Mouse (Mus musculus): ENCODE data around the gene Tle4. TPM values are rescaled to one million over a fixed set of nuclear protein-coding genes. Genes with fewer than 3 reads are reported as not detected.

Tle4 gene
- total RNA-seq, 1 experiment from 2014 or later = 41.7 TPM

DNA sequence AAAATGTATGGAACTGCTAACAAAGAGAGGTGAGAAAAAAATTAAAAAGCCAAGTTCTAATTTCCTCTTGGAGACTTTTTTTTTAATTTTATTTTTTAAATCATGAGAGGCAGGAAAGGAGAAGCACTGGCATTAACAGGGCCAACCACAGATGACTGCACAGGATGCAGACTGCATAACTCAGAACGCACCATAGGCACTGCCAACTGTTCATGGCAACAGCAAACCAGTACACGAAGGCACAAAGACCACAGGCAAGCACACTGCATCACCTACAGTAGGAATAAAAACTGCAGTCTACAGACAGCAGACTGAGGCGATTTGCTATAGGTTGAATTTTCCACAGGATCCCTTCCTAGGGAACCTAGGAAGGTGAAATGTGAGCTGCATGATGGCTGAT lies 112.7 kb downstream of the Tle4 start:
- ATAC-seq (ENCODE audit: extremely low read depth, insufficient number of reproducible peaks, low FRiP score, poor library complexity, severe bottlenecking) = no peak

DNA sequence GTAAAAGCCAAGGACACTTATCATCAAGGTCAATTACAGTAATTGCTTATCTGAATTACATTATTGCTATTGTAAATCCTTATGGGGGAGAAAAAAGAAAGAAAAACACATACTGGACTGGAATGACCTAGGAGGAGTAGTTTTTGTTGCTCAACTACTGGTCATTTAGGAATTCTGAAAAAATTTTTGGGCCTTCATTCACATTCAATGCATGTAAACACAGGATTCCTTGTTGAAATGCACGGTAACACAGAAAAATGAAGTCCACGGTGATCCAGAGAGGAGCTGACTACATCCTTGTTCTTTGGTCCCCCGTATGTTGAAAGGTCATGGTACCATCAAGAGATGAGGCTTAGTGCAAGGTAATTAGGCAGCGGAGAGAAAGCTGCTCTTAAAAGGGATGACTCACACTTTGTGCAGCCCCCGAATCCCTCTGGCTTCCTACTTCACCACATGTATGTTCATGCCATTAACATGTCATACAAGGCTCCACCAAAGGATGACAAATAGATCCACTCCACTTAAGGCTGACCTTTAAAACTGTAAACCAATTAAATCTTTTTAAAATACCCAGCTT lies 115.2 kb downstream of the Tle4 start:
- no peak for ATAC-seq (ENCODE audit: extremely low read depth, insufficient number of reproducible peaks, low FRiP score, poor library complexity, severe bottlenecking)

DNA sequence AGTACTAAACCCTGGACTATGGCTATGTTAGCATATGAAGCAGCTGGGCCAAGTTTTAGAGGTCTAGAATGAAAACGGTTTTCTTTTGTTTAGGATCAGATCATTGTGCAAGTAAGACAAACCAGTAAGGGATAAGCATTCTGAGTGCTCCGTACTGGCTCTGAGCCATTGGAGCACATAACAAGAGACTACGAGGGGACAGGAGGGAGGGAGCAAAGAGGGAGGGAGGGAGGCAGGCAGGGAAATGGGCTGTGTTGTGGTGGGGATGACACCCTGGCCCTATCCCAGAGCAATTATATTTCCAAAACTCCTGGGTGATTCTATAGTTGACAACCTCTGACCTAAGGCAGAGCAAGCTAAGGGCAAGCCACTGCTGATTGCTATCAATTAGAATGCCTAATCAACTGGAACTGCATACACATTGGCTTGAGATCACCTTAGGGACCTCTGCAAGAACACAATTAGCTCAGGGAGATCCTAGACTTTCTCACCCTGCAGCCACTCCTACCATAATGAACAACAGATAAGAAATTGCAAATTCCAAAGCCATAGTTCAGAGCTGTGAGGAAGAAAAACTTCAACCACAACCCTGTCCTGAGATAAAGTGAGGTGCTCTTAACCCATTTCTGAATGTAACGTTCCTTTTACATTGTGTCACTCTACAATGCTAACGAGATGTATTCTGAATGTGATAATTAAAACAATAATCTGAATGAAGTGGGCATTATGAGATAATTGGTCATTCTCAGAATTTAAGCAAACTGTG lies 115.9 kb downstream of the Tle4 start:
- no peak for ATAC-seq (ENCODE audit: extremely low read depth, insufficient number of reproducible peaks, low FRiP score, poor library complexity, severe bottlenecking)

DNA sequence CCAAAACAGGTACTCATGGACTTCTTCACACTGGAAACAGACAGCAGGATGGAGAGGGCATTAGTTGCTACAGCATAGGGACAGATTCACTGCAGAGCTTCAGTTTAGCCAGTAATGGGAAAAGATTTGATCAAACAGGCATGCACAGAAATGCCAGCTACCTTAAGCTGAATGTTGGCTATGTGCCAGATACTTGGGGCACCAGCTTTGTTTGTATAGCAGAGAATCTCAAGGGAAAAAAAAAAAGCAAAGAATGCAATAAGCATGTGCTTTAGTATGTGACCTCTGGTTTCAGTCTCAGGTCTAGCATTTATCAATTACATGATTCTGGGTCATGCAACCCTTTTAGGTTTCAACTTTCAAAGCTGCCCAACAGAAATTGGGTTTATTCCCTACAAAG lies 118.1 kb downstream of the Tle4 start:
- ATAC-seq (ENCODE audit: extremely low read depth, insufficient number of reproducible peaks, low FRiP score, poor library complexity, severe bottlenecking) = no peak

DNA sequence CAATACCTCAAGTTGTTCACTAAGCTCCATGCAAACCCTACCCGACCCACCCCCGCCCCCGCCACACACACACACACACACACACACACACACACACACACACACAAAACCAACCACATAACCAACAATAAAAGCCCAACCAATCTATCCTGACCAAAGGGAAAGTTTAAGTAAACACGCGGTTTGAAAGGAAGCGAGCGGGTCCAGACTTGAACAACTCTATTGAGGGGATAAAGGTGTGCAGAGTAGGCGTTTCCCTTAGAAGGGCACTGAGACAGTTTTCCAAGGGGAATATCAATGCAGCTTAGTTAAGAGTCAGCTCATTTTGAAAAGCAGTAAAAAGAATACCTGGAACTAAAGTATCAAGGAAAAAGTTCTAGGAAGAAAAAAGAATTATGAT lies 128.5 kb downstream of the Tle4 start:
- ATAC-seq (ENCODE audit: extremely low read depth, insufficient number of reproducible peaks, low FRiP score, poor library complexity, severe bottlenecking) = no peak

DNA sequence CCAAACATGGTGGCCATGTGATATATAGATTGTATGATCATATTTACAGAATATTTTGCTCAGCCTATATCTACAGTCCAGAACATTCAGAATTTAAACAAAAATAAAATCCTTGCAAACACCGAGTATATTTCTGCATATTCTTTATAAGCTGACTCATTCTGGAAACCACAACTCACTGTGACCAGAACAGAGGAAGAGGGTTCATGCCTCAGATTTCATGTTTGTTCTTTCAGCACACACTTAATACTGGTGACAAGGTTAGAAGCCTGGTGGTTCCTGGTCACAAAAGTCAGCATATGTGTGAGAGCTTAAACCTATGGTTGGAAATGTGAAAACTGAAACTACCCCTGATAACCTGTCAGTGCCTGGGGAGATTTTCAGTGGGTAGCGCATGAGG lies 129.1 kb downstream of the Tle4 start:
- ATAC-seq (ENCODE audit: extremely low read depth, insufficient number of reproducible peaks, low FRiP score, poor library complexity, severe bottlenecking) = no peak

DNA sequence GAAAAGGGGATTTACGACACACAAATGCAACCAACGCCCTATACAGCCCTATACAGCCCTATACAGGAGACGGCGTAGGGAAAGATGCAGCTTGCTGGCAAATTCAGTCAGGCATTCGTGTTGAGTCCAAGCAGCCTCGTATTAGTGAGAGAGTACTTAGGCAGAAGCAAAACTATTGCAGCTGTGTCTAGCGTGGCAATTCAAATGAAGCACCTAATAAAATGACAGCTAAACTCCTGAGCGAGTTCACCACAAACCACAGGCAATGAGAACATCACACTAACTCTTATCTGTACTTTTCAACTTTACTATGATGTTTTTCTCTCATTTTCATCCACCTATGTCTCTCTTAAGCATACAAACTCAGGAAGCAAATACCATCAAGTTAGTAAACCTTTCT lies 131.8 kb downstream of the Tle4 start:
- no peak for ATAC-seq (ENCODE audit: extremely low read depth, insufficient number of reproducible peaks, low FRiP score, poor library complexity, severe bottlenecking)

DNA sequence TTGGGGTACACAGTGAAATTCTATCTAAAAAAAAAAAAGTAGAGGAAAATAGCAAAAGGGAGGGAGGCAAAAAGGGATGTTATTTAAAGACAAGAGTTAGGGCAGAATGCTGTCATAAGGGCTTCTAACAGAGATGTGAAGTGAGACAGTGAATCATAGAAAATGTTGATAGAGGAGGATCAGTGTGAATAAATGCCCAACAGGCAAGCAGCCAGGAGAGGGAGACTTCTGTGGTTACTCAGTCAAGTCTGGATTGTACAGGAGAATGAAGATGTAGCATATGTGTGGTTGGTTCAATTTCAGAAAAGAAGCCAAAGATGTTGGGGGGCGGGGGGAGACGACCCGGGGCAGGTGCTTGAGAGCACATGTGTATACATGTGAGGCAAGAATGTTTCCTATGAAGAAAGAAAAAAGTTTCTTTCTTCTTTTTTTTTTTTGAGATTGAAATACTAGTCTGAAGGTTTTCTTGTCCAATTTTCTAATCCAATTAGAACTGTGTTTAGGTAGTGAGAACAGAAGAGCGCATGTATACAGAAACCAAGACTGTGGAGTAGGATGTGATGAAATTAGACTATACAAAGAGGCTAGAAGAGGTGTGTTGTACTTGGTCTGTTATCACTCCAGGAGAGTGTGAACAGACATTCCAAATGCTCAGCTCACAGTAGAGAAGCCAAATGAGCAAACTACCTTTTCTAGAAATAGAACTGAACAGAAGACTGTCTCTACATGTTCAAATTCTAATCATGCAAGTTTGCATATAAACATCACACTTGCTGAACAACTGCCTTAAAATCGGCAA lies 134.4 kb downstream of the Tle4 start:
- no peak for ATAC-seq (ENCODE audit: extremely low read depth, insufficient number of reproducible peaks, low FRiP score, poor library complexity, severe bottlenecking)

DNA sequence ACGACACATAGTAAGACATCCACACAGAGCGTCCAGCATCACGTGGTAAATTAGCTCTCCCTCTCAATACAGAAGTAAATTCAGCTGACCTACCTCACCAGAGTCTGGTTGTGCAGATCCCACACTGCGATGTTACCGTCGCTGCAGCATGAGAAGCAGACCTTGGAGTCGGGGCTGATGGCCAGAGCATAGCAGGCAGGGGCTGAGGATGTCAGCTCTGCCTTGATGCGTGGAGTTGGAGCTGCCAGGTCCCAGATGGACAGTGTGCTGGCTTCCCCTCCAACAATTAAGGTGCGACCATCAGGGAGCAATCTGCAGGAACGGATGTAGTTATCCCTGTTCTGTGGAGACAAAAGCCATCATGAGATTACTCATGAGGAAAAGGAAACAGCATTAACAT lies 144.4 kb downstream of the Tle4 start:
- no peak for ATAC-seq (ENCODE audit: extremely low read depth, insufficient number of reproducible peaks, low FRiP score, poor library complexity, severe bottlenecking)

DNA sequence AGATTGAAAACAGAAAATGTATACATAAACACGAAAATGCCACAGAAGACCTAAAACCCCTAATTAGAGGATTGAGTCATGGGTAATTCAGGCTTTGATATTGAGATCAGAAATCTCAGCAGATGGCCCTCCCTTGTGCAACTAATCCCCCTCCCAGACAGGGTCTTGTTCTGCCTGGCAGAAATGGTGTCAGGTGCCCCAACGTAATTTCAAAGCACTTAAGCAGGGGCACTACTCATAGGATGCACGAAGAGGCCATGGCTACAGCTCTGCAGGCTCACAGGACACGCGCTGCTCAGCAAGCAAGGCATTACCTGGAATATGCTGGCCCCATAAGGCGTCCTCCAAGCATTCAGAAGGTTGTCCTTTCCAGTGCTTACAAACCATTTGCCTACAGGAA lies 146.5 kb downstream of the Tle4 start:
- ATAC-seq (ENCODE audit: extremely low read depth, insufficient number of reproducible peaks, low FRiP score, poor library complexity, severe bottlenecking) = no peak

DNA sequence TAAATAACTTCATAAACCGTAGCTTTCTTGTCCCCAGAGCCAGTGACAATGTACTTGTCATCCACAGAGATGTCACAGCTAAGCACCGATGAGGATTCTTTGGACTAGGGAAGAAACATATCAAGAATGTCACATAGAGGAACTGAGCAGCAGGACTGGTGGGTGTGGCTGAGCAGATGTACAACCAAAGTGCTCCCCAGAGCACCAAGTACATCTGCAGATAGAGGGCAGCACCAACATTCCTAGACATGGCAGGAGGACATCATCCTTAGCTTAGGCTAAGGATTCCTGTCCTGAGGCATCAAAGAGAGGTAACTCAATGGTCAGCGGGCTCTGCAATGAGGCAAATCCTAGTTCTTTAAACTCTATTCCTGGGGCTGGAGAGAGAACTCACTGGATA lies 148.1 kb downstream of the Tle4 start:
- ATAC-seq (ENCODE audit: extremely low read depth, insufficient number of reproducible peaks, low FRiP score, poor library complexity, severe bottlenecking) = no peak

DNA sequence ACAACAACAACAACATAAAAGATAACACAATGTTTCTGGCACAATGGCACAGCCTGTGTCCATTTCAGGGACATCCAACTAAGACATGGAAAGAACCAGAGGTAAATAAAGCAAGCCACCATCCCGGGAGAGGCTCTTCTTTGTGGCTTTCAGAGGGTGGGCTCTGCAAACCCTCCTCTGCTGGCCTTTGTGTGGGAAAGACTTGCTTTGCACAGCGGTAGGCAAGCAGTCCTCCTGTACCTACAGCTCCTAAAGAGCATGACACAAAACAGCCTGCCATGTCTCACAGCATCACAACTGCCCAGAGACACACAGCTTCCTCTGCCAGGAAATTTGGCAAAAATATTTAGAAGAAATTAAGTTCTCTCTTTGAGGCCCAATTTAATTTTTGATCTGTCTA lies 149.3 kb downstream of the Tle4 start:
- no peak for ATAC-seq (ENCODE audit: extremely low read depth, insufficient number of reproducible peaks, low FRiP score, poor library complexity, severe bottlenecking)

DNA sequence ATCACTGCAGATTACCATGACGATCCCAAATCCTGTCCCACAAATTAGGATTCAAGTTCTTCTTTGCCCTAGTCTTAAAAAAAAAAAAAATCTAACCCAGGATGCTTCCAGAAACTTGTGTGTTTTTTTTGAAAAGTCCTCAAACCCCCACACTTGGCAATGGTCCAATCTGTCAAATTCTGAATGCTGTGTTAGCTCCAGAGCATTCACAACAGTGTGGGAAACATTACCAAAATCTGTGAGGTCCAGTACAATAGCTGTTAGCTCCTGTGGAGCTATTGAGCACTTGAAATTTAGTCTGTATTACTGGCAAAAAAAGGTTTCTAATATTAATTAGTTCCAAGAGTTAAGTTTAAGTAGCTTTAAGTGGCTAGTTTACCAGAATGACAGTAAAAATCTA lies 150.4 kb downstream of the Tle4 start:
- no peak for ATAC-seq (ENCODE audit: extremely low read depth, insufficient number of reproducible peaks, low FRiP score, poor library complexity, severe bottlenecking)

DNA sequence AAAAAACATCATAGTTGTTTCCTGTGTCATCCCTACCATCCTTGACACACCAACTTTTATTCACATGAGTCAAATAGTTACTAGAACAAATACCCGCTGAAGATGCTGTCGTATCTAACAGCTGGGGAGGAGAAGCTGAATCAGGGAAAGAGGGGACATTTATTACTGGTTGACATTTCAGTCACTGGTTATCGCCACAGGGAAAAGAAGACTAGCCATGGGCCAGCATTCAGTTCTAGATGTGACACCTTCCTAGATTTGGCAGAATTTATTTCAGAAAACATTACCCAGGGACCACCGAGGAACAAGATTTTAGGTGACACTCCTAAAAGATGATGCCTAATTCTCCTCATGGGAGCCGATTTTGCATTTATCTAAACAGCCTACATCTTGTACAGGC lies 156.0 kb downstream of the Tle4 start:
- no peak for ATAC-seq (ENCODE audit: extremely low read depth, insufficient number of reproducible peaks, low FRiP score, poor library complexity, severe bottlenecking)

DNA sequence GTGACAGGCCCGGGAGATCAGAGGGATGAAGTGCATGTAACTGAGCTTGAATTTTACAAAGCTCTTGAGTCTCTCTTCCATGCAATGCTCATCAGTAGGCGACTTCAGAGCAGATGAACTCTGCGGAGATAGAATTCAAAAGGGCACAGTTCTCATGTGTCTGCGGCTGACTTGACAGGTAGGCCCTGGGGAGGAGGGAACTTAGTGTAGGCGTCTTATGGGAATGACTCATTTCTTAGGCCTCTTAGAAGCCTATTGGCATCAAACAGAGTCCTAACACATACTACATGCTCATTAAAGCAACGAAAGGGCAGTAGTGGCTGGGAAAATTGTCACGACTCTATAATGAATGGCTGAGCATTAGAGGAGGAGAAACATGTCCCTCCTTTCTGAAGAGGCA lies 160.6 kb downstream of the Tle4 start:
- ATAC-seq (ENCODE audit: extremely low read depth, insufficient number of reproducible peaks, low FRiP score, poor library complexity, severe bottlenecking) = no peak

DNA sequence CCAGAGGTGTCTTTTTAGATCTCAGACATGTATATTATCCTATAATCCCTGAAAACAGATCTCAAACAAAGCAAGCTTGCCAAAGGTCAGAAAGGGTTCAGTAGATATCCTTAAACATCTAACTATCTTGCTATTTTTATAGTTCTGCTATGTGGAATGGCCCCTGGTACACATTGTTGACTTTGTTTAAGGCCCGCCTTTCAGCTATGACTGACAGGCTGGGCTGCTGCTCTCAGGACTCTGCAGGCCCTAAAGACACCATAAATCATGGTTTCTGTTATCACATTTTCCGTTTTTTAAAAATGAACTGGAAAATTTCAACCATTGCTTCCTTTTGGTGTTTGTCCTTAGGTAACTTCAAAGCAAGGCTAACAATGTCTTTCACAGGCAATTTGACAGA lies 161.3 kb downstream of the Tle4 start:
- no peak for ATAC-seq (ENCODE audit: extremely low read depth, insufficient number of reproducible peaks, low FRiP score, poor library complexity, severe bottlenecking)

DNA sequence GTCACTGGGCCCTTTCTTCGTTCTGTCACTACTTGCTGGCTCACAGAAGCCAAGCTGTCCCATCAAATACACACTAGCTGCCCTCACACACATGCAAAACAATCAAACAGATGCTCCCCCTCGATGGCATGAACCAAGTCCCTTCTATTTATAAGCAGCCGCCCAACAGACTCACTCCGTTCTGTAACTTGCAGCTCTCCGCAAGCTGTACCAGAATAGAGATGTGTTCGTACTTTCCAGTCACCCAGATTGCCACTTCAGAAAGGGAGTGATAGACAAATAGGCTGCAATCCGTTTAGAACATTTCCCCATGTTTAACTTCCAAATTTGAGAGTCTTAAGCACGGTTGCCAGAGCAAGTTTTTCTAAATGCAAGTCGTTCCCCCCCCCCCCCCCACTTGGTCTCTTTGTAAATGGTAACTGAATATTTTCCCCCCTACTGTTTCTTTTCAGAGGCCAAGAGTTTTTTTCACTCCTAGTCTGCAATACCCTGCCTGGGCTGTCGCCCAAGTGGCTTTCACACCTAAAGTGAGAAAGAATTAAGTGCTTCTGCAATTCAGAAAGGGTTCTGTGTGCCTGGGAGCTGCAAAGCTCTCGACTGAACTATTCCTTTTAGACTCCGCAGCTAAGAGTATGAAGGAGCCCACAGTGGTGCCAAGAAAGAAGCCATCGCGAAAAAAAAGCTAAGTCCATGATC lies 162.0 kb downstream of the Tle4 start:
- ATAC-seq (ENCODE audit: extremely low read depth, insufficient number of reproducible peaks, low FRiP score, poor library complexity, severe bottlenecking) = no peak

DNA sequence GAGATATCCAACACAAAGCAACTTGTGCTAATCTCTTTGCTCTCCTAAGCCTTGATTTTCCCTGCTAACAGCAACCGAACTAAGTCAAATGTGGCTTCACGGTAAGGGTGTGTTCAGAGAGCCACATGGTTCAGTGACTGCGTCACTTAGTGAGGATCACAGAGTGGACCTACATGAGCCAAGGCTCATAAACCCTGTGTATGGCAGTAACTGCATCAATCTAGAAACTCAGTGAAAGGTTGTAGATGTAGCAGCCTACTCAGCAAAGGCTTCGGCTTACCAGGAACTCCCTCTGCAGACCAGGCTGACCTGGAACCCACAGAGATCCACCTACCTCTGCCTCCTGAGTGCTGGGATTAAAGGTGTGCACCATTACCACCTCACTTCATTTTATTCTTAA lies 164.0 kb downstream of the Tle4 start:
- no peak for ATAC-seq (ENCODE audit: extremely low read depth, insufficient number of reproducible peaks, low FRiP score, poor library complexity, severe bottlenecking)

DNA sequence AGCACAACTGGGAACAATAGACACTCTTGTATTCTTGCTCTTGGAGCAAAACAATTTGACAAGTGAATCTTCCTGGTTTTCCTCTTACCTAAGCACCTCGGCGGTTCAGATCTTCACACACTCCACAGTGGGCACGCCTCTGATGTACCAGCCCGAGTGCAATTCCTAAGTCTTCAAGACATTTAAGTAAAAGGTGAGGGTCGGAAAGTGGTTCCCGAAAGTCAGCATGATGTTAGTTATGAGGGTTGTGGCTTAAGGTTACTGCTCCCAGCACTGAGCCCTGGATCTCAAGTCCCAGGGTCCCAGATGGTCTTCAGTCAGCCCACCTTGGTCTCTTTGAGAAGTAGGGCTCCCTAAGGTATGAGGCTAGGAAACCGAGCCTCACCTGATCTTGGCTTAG lies 165.4 kb downstream of the Tle4 start:
- ATAC-seq (ENCODE audit: extremely low read depth, insufficient number of reproducible peaks, low FRiP score, poor library complexity, severe bottlenecking) = no peak

DNA sequence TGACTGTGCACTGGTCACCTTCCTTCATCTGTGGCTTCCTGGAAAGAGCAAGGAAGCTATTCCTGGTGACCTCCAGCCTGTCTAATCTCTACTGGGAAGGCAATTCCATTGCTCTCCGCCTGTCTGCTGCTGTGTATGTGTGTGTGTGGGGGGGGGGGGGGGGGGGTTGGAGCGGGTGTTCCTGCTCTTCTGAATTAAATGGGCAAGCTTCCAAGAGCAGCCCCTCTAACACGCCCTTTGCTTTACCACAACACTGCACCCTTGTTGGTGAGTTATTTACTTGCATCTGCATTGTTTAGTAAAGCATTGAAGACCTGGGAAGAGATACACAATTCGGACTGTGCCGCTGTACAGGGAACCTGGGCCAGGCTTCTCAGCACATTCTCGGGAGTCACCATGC lies 170.9 kb downstream of the Tle4 start:
- no peak for ATAC-seq (ENCODE audit: extremely low read depth, insufficient number of reproducible peaks, low FRiP score, poor library complexity, severe bottlenecking)
